Mouse (Mus musculus) left cerebral cortex, adult 2 months (tissue): ENCODE measurements at regions not wholly inside any gene's neighbourhood (a gene's known extent, or its start where the extent isn't known, plus 50 kb on each side); places are given as distances from the start of the nearest gene placed in this dataset.

Source experiments
- DNase-seq, 2 experiments: peaks; one replicate each; pipeline ENCODE4 v3.0.0; 2021 to 2022; ENCODE audit warnings: low spot score in 2 of 2, mixed read lengths in 1 of 2; ENCODE audit errors: extremely low spot score in 1 of 2
- H3K27ac ChIP-seq: fragments of 200-600 bp; 2 replicates; pipeline ENCODE4 v1.8.1; 2022
- H3K4me3 ChIP-seq: fragments of 200-600 bp; 2 replicates; pipeline ENCODE4 v1.8.1; 2022
- CTCF ChIP-seq: fragments of 200-600 bp; IDR thresholded peaks from 2 replicates; pipeline ENCODE4 v1.8.1; 2022; ENCODE audit warnings: antibody characterized with exemption, mild to moderate bottlenecking, moderate library complexity
- intact Hi-C: fragments of 180-260 bp; cut with DNase I; formaldehyde crosslinking; loops from one replicate; pipeline ENCODE4 v1.15.1; 2025

DNA sequence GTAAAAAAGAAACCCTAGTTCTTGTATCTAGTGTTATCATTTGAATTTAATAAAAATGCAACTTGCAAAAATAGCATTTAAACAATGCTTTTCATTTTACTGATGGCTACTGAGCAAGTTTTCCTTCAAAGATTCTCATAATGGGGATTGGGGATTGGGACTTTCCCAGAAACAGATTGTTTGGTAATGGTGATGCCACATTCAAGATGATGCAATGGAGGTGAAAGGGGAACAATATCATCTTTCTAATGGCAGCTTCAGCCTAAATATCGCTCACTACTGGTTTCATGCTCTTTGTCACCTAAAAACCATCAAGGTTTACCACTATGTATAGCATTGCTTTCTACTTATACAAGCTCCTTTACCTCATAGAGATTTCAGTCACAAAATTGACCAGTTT, 799.3 kb upstream of the 4930412O13Rik start:
- Histone ChIP-seq H3K4me3 (no peak overlapping the region), H3K27ac (no peak overlapping the region)
- intact Hi-C loops, result no loop called here
- no peak for TF ChIP-seq CTCF
- DNase-seq, result no peak

- intact Hi-C loops, result no loop called here
- DNase-seq, result no peak
- H3K27ac ChIP-seq, result no peak overlapping the region
- no peak overlapping the region for H3K4me3 ChIP-seq
- TF ChIP-seq CTCF, result no peak
Measured at GRCm38 (mm10) chr2:9095317-9095716, 785.7 kb upstream of the 4930412O13Rik start.

- H3K27ac ChIP-seq, result no peak overlapping the region
- TF ChIP-seq CTCF, result no peak
- H3K4me3 ChIP-seq, result no peak overlapping the region
- no peak for DNase-seq
- intact Hi-C loops, result no loop called here
Measured at GRCm38 (mm10) chr2:9116697-9117096, 764.4 kb upstream of the 4930412O13Rik start.

DNA sequence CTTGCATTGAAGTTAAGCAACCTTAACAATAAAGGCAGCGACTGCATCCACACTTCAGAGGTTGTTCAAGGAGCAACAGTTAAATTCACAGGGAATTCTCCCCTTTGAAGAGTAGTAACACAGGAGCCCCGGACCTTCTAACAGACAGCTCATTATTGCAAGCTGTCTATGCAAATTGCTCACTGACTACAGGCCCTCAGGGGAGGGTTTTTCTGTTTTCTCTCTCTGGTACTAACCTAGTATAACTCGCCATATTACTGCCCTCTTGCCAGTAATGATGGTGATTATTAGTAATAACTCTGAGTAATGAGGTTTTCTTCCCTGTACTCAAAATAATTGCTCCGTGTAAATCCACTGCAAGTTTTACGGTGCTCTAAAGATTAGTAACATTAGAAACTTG, 763.5 kb upstream of the 4930412O13Rik start:
- no peak for DNase-seq
- TF ChIP-seq CTCF, result no peak
- H3K27ac ChIP-seq, result no peak overlapping the region
- no peak overlapping the region for H3K4me3 ChIP-seq
- intact Hi-C loops, result no loop called here

DNA sequence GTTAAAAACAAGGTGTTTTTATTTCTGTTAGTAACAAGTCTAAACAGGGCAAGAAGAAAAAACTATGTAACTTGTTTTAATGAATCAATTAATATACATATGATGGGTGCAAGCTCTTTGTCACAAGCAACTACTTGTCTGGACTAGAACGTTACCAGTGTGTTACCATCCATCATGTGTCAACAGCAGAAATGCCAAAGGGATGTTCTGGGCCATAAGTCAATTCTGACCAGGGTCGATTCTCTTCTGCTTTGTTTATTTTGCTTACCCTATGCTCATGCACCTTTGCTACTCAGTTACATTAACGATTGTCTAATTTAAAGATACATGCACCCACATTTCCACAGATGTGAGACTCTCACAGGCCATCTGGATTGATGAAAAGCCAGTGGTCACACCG, 744.1 kb upstream of the 4930412O13Rik start:
- Histone ChIP-seq H3K4me3 (no peak overlapping the region), H3K27ac (no peak overlapping the region)
- intact Hi-C loops, result no loop called here
- no peak for DNase-seq
- no peak for TF ChIP-seq CTCF

DNA sequence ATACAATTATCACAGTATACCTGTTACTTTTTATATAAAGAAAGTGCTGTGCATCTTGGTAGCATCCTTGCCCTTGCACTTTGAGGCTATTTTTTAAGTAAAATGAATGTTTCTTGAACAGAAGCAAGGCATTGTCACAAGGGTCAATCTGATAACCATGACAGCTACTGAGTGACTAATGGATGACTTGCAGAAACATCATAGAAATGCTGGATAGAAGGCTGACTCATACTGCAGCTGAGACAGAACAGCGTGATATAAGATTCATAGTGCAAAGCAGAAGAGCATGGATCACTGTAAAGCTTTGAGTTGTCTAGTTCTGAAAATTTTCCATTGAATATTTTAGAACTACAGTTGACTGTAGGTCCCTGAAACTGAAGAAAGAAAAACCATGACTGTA, 739.6 kb upstream of the 4930412O13Rik start:
- Histone ChIP-seq H3K4me3 (no peak overlapping the region), H3K27ac (no peak overlapping the region)
- DNase-seq, result no peak
- intact Hi-C loops, result no loop called here
- no peak for TF ChIP-seq CTCF

GRCm38 (mm10) chr2:9155604-9156003, 725.4 kb upstream of the 4930412O13Rik start:
- intact Hi-C loops, result no loop called here
- no peak for DNase-seq
- TF ChIP-seq CTCF, result no peak
- Histone ChIP-seq H3K27ac (no peak overlapping the region), H3K4me3 (no peak overlapping the region)

DNA sequence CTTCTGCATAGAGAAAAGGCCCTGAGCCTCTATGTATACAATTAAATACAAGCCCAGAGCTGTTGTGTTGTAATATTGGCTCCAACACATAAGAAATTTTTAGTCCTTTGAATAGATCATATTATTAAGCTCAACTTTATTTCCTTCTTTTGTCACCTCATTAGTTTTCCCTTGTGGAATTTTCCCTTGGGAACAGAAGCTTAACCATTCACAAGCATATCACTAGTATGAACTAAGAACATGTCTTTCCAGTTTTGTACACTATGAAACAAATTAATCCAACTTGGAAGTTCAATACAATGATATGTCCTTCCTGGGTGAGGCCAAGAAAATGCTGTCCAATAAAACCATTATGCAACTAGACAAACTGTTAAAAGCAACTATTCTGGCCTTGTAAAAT, 720.9 kb upstream of the 4930412O13Rik start:
- H3K4me3 ChIP-seq, result no peak overlapping the region
- DNase-seq, result no peak
- no peak for TF ChIP-seq CTCF
- intact Hi-C loops, result no loop called here
- H3K27ac ChIP-seq, result no peak overlapping the region

DNA sequence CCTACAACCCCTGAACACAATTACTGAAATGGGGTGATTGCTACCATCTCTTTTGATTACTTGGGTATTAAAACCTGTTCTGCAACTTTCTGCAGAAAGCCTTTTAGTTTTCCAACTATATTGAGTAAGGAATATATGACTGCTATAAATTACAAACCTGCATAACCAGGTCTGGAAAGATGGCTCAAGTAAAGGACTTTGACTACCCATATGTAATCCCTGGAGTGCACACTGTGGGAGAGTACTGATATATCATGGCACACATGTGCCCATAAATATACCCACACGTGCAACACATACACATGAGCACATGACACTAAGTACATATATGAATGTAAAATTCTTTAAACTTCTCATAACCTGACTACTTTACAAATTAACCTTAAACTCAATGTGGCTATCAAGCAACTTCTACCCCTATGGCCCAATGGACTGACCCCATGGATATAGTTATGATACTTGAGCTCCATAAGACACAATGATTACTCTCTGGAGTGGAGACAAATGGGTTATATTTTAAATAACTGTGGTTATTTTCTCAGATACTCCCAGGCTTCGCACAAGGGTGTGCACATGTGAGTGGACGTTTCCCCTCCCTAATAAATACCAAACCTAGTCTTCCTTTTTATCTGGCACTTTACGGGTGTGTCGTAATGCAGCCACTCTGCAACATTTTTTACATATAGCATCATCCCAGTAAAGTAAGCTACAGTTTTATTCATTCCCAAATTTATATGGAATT, 717.1 kb upstream of the 4930412O13Rik start:
- no peak overlapping the region for H3K4me3 ChIP-seq
- TF ChIP-seq CTCF, result no peak
- intact Hi-C loops, result no loop called here
- no peak for DNase-seq
- H3K27ac ChIP-seq, result no peak overlapping the region

DNA sequence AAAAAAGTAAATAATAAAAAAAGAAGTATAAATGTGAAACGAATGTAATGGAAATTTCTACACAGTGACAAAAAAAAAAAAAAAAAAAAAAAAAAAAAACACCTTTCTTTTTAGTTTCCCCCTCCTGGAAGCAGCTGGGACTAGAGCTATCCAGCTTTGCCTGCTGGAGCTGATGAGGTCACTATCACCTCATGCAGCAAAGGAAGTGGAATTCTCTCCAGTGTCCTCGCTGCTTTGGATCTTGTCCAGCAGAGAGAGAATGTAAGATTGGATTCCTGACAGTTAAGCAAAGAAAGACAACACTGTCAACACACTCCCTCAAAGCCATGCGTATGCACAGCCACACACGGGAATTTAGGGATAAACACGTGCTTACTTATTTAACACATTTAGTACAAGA, 698.9 kb upstream of the 4930412O13Rik start:
- Histone ChIP-seq H3K27ac (no peak overlapping the region), H3K4me3 (no peak overlapping the region)
- intact Hi-C loops, result no loop called here
- no peak for TF ChIP-seq CTCF
- no peak for DNase-seq

- H3K4me3 ChIP-seq, result no peak overlapping the region
- no peak for DNase-seq
- intact Hi-C loops, result no loop called here
- H3K27ac ChIP-seq, result no peak overlapping the region
- TF ChIP-seq CTCF, result no peak
Measured at GRCm38 (mm10) chr2:9184243-9184642, 696.8 kb upstream of the 4930412O13Rik start.

GRCm38 (mm10) chr2:9185780-9186483, 695.1 kb upstream of the 4930412O13Rik start:
- no peak overlapping the region for H3K4me3 ChIP-seq
- TF ChIP-seq CTCF, result no peak
- DNase-seq, result no peak
- intact Hi-C loops, result no loop called here
- H3K27ac ChIP-seq, result no peak overlapping the region

DNA sequence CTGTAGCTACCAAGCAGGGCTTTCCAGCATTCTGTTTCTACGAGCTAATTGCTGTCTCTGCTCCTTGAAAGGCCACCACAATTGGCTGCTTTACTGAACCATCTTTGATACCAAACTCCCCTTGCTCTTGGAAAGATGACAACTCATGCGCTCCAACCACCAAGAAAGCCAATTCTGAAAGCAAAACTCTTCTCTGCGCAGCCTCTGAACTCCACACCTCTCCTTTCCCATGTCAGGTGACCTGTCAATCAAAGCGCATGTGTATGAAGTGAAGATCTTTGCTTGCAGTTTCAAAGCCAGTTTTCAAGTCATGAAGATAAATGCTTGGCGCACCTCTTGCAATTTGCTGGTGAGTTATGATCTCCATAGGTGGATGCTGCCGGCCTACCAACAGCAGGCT, 687.9 kb upstream of the 4930412O13Rik start:
- intact Hi-C loops, result no loop called here
- H3K27ac ChIP-seq, result no peak overlapping the region
- DNase-seq, result no peak
- H3K4me3 ChIP-seq, result no peak overlapping the region
- no peak for TF ChIP-seq CTCF
